Mouse (Mus musculus): Measurements from ENCODE around the gene A930004D18Rik. TPM values are rescaled to one million over a fixed set of nuclear protein-coding genes. Genes with fewer than 3 reads are reported as not detected.

The A930004D18Rik gene
- polyA plus RNA-seq (2012; rRNA removed) = 5.9 and 6.7 TPM in 2 replicates

DNA sequence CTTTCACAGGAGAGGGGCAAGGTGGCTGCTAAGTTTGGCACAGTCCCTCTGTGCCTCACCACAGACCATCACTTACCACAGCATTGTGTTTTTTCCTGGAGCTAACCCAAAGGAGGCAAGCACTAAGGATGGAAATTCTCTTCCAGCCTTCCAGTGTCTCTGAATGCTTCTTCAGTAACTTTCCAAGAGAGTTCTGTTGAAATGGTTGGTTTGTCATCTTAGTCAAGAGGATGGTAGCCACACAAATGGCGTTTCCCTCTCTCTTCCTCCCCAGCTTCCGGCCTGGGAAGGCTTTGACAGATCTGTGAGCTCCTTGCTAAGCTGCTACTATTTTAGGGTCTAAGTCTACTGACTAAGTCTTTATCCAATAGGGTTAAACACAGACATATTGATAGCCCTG is at the start of gene A930004D18Rik:
Gene A930004D18Rik (minus strand): TSS at position 247 of the 400 bp plus-strand sequence.

GRCm38 (mm10) chr2:18055016-18055928 is 17.7 kb upstream of the A930004D18Rik start, which contains the start of gene Mllt10:
Gene Mllt10, plus strand, starts transcription at chr2:18055237.

DNA sequence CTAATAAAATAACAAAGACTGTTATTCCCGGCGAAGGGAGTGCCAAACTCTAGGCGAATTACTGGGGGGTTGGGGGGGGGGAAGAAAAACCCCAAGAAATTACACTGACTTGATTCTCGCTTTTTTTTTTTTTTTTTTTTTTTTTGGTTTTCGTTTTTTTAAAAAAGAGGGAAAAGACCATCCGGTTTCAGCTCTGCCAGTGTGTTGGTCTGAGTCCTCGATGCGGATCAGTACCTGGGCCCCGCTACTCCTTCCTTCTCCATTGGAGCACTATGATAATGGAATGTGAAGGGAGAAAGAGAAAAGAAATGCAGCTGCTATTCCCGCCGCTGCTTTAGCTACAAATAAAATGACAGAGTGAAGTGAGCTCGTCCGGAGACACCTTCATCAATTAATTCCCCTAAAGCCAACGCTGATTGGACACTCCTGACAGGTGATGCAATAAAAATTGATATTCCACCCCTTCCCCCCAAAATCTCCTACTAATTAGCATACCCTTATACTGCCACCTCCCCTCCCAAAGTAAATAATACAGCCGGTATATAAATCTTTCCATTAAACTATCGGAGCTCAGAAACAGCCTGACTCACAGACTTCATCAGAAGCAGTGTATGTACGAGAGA is 11.0 kb upstream of the A930004D18Rik start, which contains the start of gene Skida1:
Gene Skida1 (minus strand): TSS at position 599 of the 623 bp plus-strand sequence.

DNA sequence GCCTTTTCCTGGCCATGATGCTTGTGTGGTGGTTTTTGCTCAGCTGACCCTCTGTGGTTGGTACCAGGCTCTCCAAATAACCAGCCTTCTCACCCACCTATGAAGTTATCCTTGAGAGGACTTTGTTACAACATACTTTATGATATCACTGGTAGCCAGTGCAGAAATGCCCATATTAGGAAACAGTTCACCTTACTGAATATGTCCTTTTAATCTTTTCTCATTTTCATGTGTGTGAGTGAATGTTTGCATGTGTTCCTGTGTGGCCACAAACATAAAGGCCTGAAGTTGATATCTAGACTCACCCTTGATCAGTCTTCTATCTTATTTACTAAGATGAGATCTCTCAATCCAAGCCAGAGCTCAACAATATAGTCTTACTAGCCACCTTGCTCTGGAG is 40.7 kb downstream of the A930004D18Rik start, which contains the start of gene H2al2a:
Gene H2al2a (minus strand): TSS at position 101 of the 400 bp plus-strand sequence.

Other genes starting within 250 kb of the A930004D18Rik start
- not detected in 2 replicates for gene H2al2a, start 40.8 kb downstream of the A930004D18Rik start, polyA plus RNA-seq (2012; rRNA removed)
- 27.3 and 36.0 TPM in 2 replicates for gene Skida1, start 11.3 kb upstream of the A930004D18Rik start, polyA plus RNA-seq (2012; rRNA removed)
- 51.8 and 53.9 TPM in 2 replicates for gene Mllt10, start 17.5 kb upstream of the A930004D18Rik start, polyA plus RNA-seq (2012; rRNA removed)